Mouse (Mus musculus): ENCODE data around the gene Dhx34. TPM values are rescaled to one million over a fixed set of nuclear protein-coding genes. Genes with fewer than 3 reads are reported as not detected.
A peak's percentile ranks its signal among the peaks of the same experiment; 100 is the strongest.

The Dhx34 gene
- total RNA-seq, 2 experiments from 2014 or later = 12.2 to 13.4 TPM

GRCm38 (mm10) chr7:16172586-16173140 is 49.2 kb downstream of the Dhx34 start:
- intact Hi-C loops (cut with DNase I) = no loop called here
- DNase-seq = no peak

GRCm38 (mm10) chr7:16172141-16172581 is 49.7 kb downstream of the Dhx34 start:
- intact Hi-C loops (cut with DNase I) = no loop called here
- peak; percentile 50 for DNase-seq

GRCm38 (mm10) chr7:16162036-16162435 is 59.8 kb downstream of the Dhx34 start:
- intact Hi-C loops (cut with DNase I) = no loop called here

GRCm38 (mm10) chr7:16161302-16161701 is 60.5 kb downstream of the Dhx34 start:
- no peak for DNase-seq
- intact Hi-C loops (cut with DNase I) = no loop called here

More at GRCm38 (mm10) chr7:16162036-16162435, 59.8 kb downstream of the Dhx34 start:
- peak; percentile 23 for DNase-seq

GRCm38 (mm10) chr7:16160702-16161101 is 61.1 kb downstream of the Dhx34 start:
- no peak for DNase-seq
- intact Hi-C loops (cut with DNase I) = no loop called here

GRCm38 (mm10) chr7:16158735-16159134 is 63.1 kb downstream of the Dhx34 start:
- intact Hi-C loops (cut with DNase I) = loop anchor here (10.0 kb wide), 1 partner anchor 184 kb away; no protein-coding TSS in a partner anchor
- no peak for DNase-seq

- intact Hi-C loops (cut with DNase I) = loop anchor here (10.0 kb wide), 1 partner anchor 181 kb away; no protein-coding TSS in a partner anchor
- DNase-seq = no peak
Observed at GRCm38 (mm10) chr7:16156105-16156714, 65.6 kb downstream of the Dhx34 start.

GRCm38 (mm10) chr7:16155132-16155872 is 66.5 kb downstream of the Dhx34 start:
- DNase-seq = peak; percentile 69

GRCm38 (mm10) chr7:16153522-16153921 is 68.3 kb downstream of the Dhx34 start:
- DNase-seq = peak; percentile 67

More at GRCm38 (mm10) chr7:16155132-16155872, 66.5 kb downstream of the Dhx34 start:
- intact Hi-C loops (cut with DNase I) = loop anchor here (10.0 kb wide), 1 partner anchor 181 kb away; no protein-coding TSS in a partner anchor

GRCm38 (mm10) chr7:16150191-16151145 is 71.4 kb downstream of the Dhx34 start:
- intact Hi-C loops (cut with DNase I) = loop anchor here (10.0 kb wide), 1 partner anchor 176 kb away; no protein-coding TSS in a partner anchor
- DNase-seq = no peak

More at GRCm38 (mm10) chr7:16153522-16153921, 68.3 kb downstream of the Dhx34 start:
- intact Hi-C loops (cut with DNase I) = loop anchor here (2.0 to 10.0 kb wide), 2 partner anchors 55 to 179 kb away; partner anchors contain the start of gene Napa

- peak; percentile 78 for DNase-seq
- intact Hi-C loops (cut with DNase I) = no loop called here
Observed at GRCm38 (mm10) chr7:16149241-16149640, 72.6 kb downstream of the Dhx34 start.

GRCm38 (mm10) chr7:16147643-16148042 is 74.2 kb downstream of the Dhx34 start:
- intact Hi-C loops (cut with DNase I) = no loop called here
- peak; percentile 41 for DNase-seq

Other genes starting within 250 kb of the Dhx34 start
- 10 to 100 TPM; 25.3 to 25.8 TPM for gene Bicra, start 174.1 kb downstream of the Dhx34 start, total RNA-seq (2021)
- under 1 TPM; 0.38 to 0.58 TPM for gene Zfp541, start 160.2 kb downstream of the Dhx34 start, total RNA-seq (2021)
- 100 to 1,000 TPM; 141 to 157 TPM for gene Napa, start 123.6 kb downstream of the Dhx34 start, total RNA-seq (2021)
- gene Kptn, start 102.1 kb downstream of the Dhx34 start, total RNA-seq (2021) = 10 to 100 TPM; 38.0 to 43.2 TPM
- gene Slc8a2, start 92.2 kb downstream of the Dhx34 start, total RNA-seq (2021) = 100 to 1,000 TPM; 106 to 117 TPM
- gene Meis3, start 46.9 kb downstream of the Dhx34 start, total RNA-seq (2021) = 10 to 100 TPM; 70.6 to 74.8 TPM
- under 1 TPM; 0.14 to 0.30 TPM for gene C5ar2, start 22.1 kb upstream of the Dhx34 start, total RNA-seq (2021)
- gene C5ar1, start 37.5 kb upstream of the Dhx34 start, total RNA-seq (2021) = 1 to 10 TPM in 1 of 2 experiments, under 1 TPM in 1; 0.97 to 1.8 TPM
- gene Inafm1, start 51.6 kb upstream of the Dhx34 start, total RNA-seq (2021) = 10 to 100 TPM; 42.8 to 46.5 TPM
- 10 to 100 TPM; 86.2 to 91.5 TPM for gene Ccdc9, start 64.8 kb upstream of the Dhx34 start, total RNA-seq (2021)
- 10 to 100 TPM; 45.7 to 51.8 TPM for gene Bbc3, start 86.4 kb upstream of the Dhx34 start, total RNA-seq (2021)
- gene Sae1, start 165.8 kb upstream of the Dhx34 start, total RNA-seq (2021) = 100 to 1,000 TPM; 119 to 129 TPM
- gene Zc3h4, start 178.9 kb upstream of the Dhx34 start, total RNA-seq (2021) = 10 to 100 TPM; 67.8 to 68.5 TPM
- gene Tmem160, start 230.7 kb upstream of the Dhx34 start, total RNA-seq (2021) = 10 to 100 TPM; 61.8 to 66.8 TPM